Mouse (Mus musculus) heart, embryonic 14.5 days (tissue): ENCODE results near the gene Cbr2. TPM values are rescaled to one million over a fixed set of nuclear protein-coding genes. Genes with fewer than 3 reads are reported as not detected.
A peak's percentile ranks its signal among the peaks of the same experiment; 100 is the strongest.

Experiments used
- ATAC-seq: fragments of 200-750 bp; cut with Nextera tagmentation; 2 replicates; pipeline ENCODE4 v1.8.0; 2017; ENCODE audit warnings: low read depth, moderate TSS enrichment; ENCODE audit not compliant: insufficient number of reproducible peaks, insufficient read depth, low FRiP score
- H3K27ac ChIP-seq, 2 experiments: fragments of 200-500 bp in 1 of 2; fragments of 300-500 bp in 1 of 2; sonication (generic) in 1 of 2; replicated peaks in 1 of 2; 2 replicates each; pipeline ENCODE4 v1.5.1; 2012 to 2014; ENCODE audit warnings: low read depth in 2 of 2, low read length in 2 of 2, control low read depth in 1 of 2, mild to moderate bottlenecking in 1 of 2, mixed read lengths in 1 of 2; ENCODE audit not compliant: control insufficient read depth in 1 of 2, insufficient read depth in 1 of 2
- H3K27me3 ChIP-seq: fragments of 300-500 bp; sonication (generic); 2 replicates; pipeline ENCODE4 v1.6.1; 2014; ENCODE audit warnings: mild to moderate bottlenecking, low read length, control low read depth; ENCODE audit not compliant: control insufficient read depth, insufficient read depth
- H3K36me3 ChIP-seq: fragments of 300-500 bp; sonication (generic); 2 replicates; pipeline ENCODE4 v1.6.1; 2014; ENCODE audit warnings: mild to moderate bottlenecking, control low read depth, low read length, mixed read lengths; ENCODE audit not compliant: control insufficient read depth, insufficient read depth
- H3K4me1 ChIP-seq, 2 experiments: fragments of 200-500 bp in 1 of 2; fragments of 300-500 bp in 1 of 2; sonication (generic) in 1 of 2; 2 replicates each; pipeline ENCODE4 v1.6.1; 2012 to 2014; ENCODE audit warnings: low read length in 2 of 2, control low read depth in 1 of 2, mixed read lengths in 1 of 2; ENCODE audit not compliant: control insufficient read depth in 2 of 2, insufficient read depth in 2 of 2
- H3K4me2 ChIP-seq: fragments of 300-500 bp; sonication (generic); 2 replicates; pipeline ENCODE4 v1.6.1; 2014; ENCODE audit warnings: mild to moderate bottlenecking, low read length
- H3K4me3 ChIP-seq, 2 experiments: fragments of 200-500 bp in 1 of 2; fragments of 300-500 bp in 1 of 2; sonication (generic) in 1 of 2; 2 replicates each; pipeline ENCODE4 v1.5.1; 2012 to 2014; ENCODE audit warnings: low read length in 2 of 2, mild to moderate bottlenecking in 2 of 2, control low read depth in 1 of 2, low read depth in 1 of 2, moderate library complexity in 1 of 2; ENCODE audit not compliant: control insufficient read depth in 1 of 2, insufficient read depth in 1 of 2
- H3K9ac ChIP-seq: fragments of 300-500 bp; sonication (generic); 2 replicates; pipeline ENCODE4 v1.6.1; 2014; ENCODE audit warnings: mild to moderate bottlenecking, low read length
- H3K9me3 ChIP-seq: fragments of 300-500 bp; sonication (generic); 2 replicates; pipeline ENCODE4 v1.6.1; 2016; ENCODE audit warnings: low read length, control low read depth; ENCODE audit not compliant: control insufficient read depth
- WGBS: fragments of 180-500 bp; shearing (Covaris S2); extraction: QIAGEN DNeasy Blood & Tissue Kit; methylation state at CpG from one replicate; pipeline ENCODE4 v1.1.7; 2014; 5-methylcytosine and 5-hydroxymethylcytosine counted together
- polyA plus RNA-seq: library from polyadenylated mRNA; unstranded; fragments of >200 nt; fragmentation: Nextera tagmentation; extraction: Ambion mirVana; gene quantifications from 2 replicates; pipeline ENCODE4 v1.2.1, GENCODE M21; 2014

Gene Cbr2
- polyA plus RNA-seq, 1 experiment from 2014 or later: 4.7 TPM

GRCm38 (mm10) chr11:120722067-120722630 is 9.8 kb downstream of the Cbr2 start:
- WGBS: 19% methylated on average over 21 of the region's 21 CpGs
- H3K9me3 ChIP-seq: no peaks in the 10 kb centered on the region
- no peak for ATAC-seq
- H3K4me1 ChIP-seq: peaks cover 7 to 17% of the 10 kb centered on the region in 2 experiments; a peak in 3 of 4 replicates
- peak overlapping the region; percentile 52 to 61; a peak in 3 of 4 replicates for H3K4me3 ChIP-seq
- no peak overlapping the region for H3K27ac ChIP-seq
- H3K27me3 ChIP-seq: peaks cover 38% of the 10 kb centered on the region
- H3K9ac ChIP-seq: peak overlapping the region; percentile 80
- peaks cover 26% of the 10 kb centered on the region for H3K36me3 ChIP-seq
- peak overlapping the region; percentile 97 for H3K4me2 ChIP-seq

- Histone ChIP-seq H3K9ac (peak within 1 kb of the TSS; percentile 80), H3K4me1 (peaks cover 7 to 13% of the 10 kb centered on the region in 2 experiments; a peak in 3 of 4 replicates), H3K4me2 (peak within 1 kb of the TSS; percentile 97), H3K36me3 (peaks cover 26% of the 10 kb centered on the region), H3K9me3 (no peaks in the 10 kb centered on the region), H3K27me3 (peaks cover 38% of the 10 kb centered on the region), H3K27ac (no peak within 1 kb of the TSS), H3K4me3 (peak within 1 kb of the TSS; percentile 52 to 61)
- peak; percentile 37 for ATAC-seq
- WGBS: under 1% methylated on average over 84 of the region's 90 CpGs
These were observed 10.5 kb downstream of the Cbr2 start, which contains the start of gene Rac3 for GRCm38 (mm10) chr11:120721124-120722066. Gene Rac3, plus strand, starts transcription at chr11:120721470.

GRCm38 (mm10) chr11:120720450-120720849 is 11.5 kb downstream of the Cbr2 start:
- H3K9me3 ChIP-seq: no peaks in the 10 kb centered on the region
- peak overlapping the region; percentile 80 for H3K9ac ChIP-seq
- whole genome bisulfite sequencing: 11% methylated on average over 17 of the region's 17 CpGs
- no peak overlapping the region for H3K27ac ChIP-seq
- no peak for ATAC-seq
- H3K36me3 ChIP-seq: peaks cover 35% of the 10 kb centered on the region
- peaks cover 7 to 12% of the 10 kb centered on the region in 2 experiments; a peak in 3 of 4 replicates for H3K4me1 ChIP-seq
- peaks cover 32% of the 10 kb centered on the region for H3K27me3 ChIP-seq
- H3K4me2 ChIP-seq: peak overlapping the region; percentile 97
- H3K4me3 ChIP-seq: peak overlapping the region in 1 of 2 experiments; percentile 61; a peak in 1 of 4 replicates

GRCm38 (mm10) chr11:120719841-120720376 is 12.0 kb downstream of the Cbr2 start:
- Histone ChIP-seq H3K4me3 (no peak overlapping the region), H3K4me2 (no peak overlapping the region), H3K27me3 (peaks cover 29% of the 10 kb centered on the region), H3K9ac (no peak overlapping the region), H3K36me3 (peaks cover 40% of the 10 kb centered on the region), H3K4me1 (peaks cover 7 to 14% of the 10 kb centered on the region in 2 experiments), H3K9me3 (no peaks in the 10 kb centered on the region), H3K27ac (no peak overlapping the region)
- ATAC-seq: no peak
- 91% methylated on average over 13 of the region's 13 CpGs for WGBS

- Histone ChIP-seq H3K4me1 (peaks cover 14 to 20% of the 10 kb centered on the region in 2 experiments), H3K27ac (no peak overlapping the region), H3K4me3 (no peak overlapping the region), H3K27me3 (peaks cover 29% of the 10 kb centered on the region), H3K4me2 (no peak overlapping the region), H3K9ac (no peak overlapping the region), H3K36me3 (peaks cover 41% of the 10 kb centered on the region), H3K9me3 (no peaks in the 10 kb centered on the region)
- ATAC-seq: no peak
- 87% methylated on average over 9 of the region's 9 CpGs for WGBS
These were observed 12.7 kb downstream of the Cbr2 start for GRCm38 (mm10) chr11:120719242-120719641.

- no peak for ATAC-seq
- WGBS: 85% methylated on average over 9 of the region's 9 CpGs
- no peaks in the 10 kb centered on the region for H3K9me3 ChIP-seq
- no peak overlapping the region for H3K9ac ChIP-seq
- H3K27me3 ChIP-seq: peaks cover 2% of the 10 kb centered on the region; the same call in 1 of the 2 replicates
- H3K4me2 ChIP-seq: no peak overlapping the region
- H3K27ac ChIP-seq: no peak overlapping the region
- peaks cover 54% of the 10 kb centered on the region for H3K36me3 ChIP-seq
- peaks cover 11 to 12% of the 10 kb centered on the region in 2 experiments for H3K4me1 ChIP-seq
- H3K4me3 ChIP-seq: no peak overlapping the region
These were observed 16.8 kb downstream of the Cbr2 start for GRCm38 (mm10) chr11:120715131-120715530.

- peak overlapping the region; percentile 76 for H3K9ac ChIP-seq
- H3K36me3 ChIP-seq: peaks cover 54% of the 10 kb centered on the region
- H3K4me1 ChIP-seq: peaks cover 11 to 12% of the 10 kb centered on the region in 2 experiments
- H3K27ac ChIP-seq: peak overlapping the region in 1 of 2 experiments; percentile 31; a peak in 1 of 4 replicates
- 40% methylated on average over 10 of the region's 10 CpGs for WGBS
- H3K27me3 ChIP-seq: no peaks in the 10 kb centered on the region
- no peak for ATAC-seq
- peak overlapping the region; percentile 92 for H3K4me2 ChIP-seq
- H3K9me3 ChIP-seq: no peaks in the 10 kb centered on the region
- H3K4me3 ChIP-seq: peak overlapping the region; percentile 58 to 63
These were observed 17.4 kb downstream of the Cbr2 start for GRCm38 (mm10) chr11:120714546-120714945.
